Mouse (Mus musculus): ENCODE data around the gene Erich4.
A peak's percentile ranks its signal among the peaks of the same experiment; 100 is the strongest.

The Erich4 gene

DNA sequence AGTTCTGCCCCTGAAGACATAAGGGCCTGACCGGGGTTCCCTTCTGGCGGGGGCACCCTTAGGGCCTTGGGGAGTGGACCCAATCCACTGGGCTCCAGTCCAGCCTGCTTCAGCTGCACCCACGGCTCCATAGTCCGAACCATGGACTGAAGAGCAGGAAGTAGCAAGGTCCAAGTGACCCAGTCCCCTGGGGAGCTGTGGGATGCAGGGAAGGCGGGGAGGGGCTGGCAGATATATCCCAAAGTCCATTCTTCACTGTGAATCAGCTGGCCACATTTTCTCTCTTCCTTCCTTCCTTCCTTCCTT lies at the start of gene Erich4:
TSS of gene Erich4 (minus strand) at position 187 of the 306 bp plus-strand sequence.
- DNase-seq = no peak

DNA sequence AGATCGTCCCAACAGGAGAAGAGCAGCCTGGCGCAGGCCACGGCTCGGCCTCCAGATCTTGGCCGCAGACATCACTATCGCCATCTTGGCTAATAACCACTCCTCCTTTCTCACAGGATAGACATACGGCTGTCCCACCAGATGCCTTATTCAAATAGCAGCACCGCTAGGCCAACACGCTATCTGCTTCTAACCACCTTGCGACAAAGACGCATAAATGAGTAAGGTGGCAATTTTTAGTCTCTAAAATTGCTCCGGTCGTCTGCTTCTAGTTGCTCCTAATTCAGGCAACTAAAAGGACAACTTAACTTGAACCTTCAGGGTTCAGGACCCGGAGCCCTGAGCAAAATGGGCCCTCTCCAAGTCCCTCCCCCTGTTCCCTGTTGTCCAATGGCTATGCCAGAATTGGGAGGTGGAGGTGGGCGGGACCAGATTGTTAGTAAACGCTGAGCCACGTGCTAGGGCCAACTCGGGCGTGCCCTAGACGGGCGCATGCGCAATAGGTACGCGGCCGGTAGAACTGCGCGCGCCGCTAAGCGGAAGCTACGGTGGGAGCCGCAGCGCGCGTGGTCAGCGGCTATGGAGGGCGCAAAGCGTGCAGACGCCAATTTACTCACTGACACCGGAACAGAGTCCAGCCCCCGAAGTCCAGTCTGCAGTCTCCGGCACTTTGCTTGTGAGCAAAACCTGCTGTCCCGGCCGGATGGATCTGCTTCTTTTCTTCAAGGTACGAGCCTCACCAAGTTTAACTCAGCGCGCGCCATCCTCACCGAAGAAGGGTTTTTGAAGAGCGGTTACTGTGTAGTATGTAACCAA lies 43.2 kb upstream of the Erich4 start, which contains the start of the genes Bckdha and Exosc5:
TSS of gene Bckdha (minus strand) at position 325 of the 816 bp plus-strand sequence.
TSS of gene Exosc5 (plus strand) at position 508 of the 816 bp plus-strand sequence.
- peak; percentile 100 for DNase-seq

DNA sequence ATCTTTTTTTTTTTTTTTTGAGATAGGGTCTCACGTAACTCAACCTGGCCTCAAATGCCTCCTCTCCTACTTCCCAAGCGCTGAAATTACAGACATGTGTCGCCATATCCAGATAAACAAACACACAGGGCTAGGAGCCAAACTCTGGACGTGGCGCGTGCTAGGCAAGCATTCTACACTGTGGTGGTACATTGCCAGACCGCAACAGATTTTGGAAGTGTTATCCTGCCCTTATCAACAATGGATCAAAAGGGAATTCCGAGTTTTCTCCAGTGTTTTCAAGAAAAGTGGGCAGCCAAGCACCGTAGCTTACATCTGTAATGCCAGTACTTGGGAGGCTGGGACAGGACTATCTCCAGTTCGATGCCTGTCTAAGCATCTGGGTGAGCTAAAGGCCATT lies 42.1 kb upstream of the Erich4 start:
- DNase-seq = peak; percentile 48 to 63

DNA sequence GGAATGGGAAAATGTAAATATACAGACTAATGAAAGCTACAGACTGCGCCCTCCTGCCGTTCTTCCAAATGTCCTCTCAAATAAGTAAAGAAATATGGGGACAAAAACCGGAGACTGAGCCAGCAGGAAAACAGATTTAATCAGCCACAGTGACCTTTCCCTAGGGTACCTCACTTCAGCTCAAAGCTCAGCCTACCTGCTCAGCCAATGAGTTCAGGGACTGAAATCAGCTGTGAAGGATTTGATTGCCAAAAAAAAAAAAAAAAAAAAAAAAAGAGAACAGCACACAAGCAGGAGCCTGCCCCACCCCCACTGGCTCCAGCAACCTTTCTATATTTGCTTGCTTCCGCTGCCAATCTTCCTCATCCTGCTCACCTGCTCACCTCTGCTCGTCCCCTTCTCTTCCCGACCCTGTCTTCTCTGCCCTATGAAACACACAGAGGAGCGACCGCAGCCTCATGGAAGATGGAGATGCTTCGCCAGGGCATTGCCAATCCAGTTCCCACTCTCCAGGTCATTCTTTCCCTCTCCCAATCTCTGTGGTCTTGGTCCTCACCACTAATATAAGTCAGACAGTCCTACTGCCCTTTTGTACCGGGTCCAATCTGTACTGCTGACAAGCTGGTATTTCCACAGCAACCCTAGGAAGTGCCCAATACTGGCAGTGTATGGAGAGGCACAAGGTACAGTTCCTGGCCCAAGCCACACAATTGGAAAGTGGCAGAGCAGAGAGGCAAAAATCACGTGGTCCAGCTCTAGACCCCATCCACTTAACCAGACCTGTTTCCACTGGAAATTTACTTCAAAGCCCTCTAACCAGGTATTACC lies 40.1 kb upstream of the Erich4 start:
- DNase-seq = peak; percentile 74

DNA sequence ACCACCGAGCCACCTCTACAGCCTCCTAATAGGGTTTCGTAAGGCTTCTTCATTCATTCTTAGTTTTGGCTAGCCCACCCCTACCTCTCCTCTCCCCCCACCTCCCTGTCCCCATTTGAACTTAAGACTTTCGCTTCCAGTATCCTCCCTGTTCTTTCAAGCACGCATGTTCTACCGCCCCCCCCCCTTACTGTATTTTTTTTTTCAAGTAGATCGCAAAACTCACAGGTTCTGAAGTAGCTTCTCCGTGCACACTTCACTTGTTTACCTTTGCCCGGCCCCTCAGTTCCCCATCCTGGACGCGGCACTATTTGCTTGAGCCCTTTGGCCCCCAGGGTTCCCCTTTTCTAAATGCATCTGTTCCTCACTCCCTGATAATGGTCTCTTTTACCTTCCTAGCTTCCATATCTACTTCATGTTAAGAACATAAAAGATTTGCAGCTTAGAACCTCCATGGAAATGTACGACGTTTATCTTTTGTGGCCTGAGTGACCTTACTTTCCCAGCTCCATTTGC lies 36.6 kb upstream of the Erich4 start:
- no peak for DNase-seq

DNA sequence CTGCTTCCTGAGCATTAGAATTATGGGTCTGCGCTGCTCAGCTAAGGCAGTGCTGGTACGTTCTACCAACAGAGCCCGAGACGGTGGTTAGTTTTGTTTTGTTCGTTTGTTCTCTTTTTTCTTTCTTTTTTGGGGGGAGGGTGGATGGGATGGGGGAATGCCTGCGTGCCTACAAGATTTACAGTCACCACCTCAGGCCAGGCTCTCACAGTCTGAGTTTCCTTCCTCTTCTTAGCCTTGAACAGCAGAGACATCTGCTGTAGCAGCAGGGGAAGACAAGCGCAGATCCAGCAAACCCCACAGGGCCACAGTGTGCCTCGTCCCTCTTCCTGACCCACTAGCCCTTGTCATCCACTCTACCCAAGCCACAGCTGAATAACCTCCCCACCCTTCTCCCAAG lies 35.6 kb upstream of the Erich4 start:
- DNase-seq = no peak

DNA sequence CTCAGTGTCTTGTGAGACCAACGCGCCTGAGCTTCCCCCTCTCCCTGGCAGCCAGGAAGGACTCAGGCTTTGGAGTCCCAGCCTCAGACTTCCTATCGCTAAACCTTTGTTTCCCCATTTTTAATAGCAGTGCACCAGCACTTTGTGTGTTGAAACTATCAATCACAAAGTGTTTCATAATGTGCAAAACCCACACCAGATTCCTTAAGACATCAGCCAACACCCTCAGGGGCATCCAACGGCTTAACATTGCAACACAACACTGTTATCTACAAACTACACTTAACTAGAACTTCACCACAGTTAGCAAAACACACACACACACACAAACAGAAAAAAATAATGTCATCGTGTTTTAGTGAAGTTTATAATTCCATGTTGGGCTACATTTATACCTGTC lies 34.1 kb upstream of the Erich4 start:
- no peak for DNase-seq

DNA sequence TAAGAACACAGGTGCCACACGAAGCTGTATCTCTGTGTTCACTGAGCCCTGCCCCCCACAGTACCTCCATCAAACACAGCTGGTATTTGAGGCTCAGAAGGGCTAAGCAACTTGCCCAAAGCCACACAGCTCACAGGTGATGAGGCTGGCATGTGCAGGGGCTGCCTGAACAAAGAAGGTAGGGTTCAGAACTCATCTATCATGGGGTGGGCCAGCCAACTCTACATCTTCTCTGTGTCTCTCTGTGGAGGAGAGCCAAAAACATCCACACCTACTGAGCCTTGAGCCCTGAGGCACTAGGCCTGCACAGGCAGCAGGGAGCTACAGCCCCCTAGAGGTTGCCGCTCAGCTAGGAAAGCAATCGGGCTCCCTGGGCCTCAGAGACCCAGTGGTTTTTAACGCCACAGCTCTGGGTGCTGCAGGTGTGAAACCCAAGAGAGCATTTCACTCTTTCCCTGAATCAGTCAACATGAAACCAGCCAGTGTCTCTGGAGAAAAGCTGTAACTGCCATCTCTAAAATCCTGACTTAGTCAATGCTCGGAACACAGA lies 32.0 kb upstream of the Erich4 start:
- no peak for DNase-seq

DNA sequence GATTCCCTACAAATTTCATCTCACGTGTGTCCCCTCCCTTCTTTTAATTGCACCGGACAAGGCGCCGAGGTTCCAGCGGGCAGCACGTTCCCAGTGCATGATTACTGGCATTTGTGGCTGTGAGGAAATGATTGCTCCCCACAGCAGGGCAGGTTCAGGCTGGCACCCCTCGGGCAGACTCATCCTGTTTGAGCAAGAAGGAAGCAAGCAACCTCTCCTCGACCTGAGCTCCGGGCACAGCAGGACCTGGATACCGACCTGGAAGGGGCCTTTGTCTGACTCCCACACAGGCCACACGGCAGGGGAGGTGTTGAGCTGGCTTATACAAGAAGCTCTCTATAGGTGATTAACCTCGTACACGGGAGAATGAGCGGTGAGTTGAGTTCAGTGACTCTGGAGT lies 29.4 kb upstream of the Erich4 start:
- DNase-seq = peak in 1 of 2 experiments; percentile 25

DNA sequence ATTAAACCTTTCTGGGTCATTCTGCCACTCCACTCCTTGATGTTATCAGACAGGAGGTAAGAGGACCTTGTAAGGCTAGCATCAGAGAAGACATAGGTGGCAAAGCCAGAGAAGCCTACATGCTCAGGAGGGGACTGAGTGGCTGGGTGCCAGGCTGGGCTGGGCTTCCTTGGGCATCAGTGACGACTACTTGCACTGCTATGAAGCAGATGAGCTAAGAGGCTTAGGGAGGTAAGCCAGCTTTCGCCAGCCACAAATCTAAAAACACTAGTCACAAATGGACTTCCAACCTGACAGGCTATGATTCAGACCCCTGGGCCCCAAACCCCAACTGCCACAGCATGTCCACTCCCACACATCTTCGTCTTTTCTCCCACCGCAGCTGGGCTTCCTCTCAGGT lies 28.9 kb upstream of the Erich4 start:
- peak; percentile 70 to 73 for DNase-seq

DNA sequence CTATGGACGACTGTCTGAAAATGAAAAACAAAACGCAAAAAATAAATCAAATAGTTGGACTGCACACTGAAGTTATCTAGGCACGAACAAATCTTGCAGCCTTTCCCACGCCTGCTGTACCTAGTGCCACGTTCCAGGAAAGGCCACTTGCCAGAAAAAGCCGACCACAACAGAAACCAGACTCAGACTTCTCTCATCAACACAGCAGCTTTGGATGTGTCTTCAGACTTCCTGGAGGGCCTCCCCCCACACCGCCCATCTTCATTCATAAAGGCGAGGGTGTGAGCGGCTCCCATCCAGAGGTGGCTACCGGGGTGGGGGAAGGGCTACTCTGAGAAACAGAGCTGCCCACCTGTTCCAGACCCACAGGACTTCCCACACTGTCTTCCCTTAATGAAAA lies 28.4 kb upstream of the Erich4 start:
- peak; percentile 36 to 52 for DNase-seq

DNA sequence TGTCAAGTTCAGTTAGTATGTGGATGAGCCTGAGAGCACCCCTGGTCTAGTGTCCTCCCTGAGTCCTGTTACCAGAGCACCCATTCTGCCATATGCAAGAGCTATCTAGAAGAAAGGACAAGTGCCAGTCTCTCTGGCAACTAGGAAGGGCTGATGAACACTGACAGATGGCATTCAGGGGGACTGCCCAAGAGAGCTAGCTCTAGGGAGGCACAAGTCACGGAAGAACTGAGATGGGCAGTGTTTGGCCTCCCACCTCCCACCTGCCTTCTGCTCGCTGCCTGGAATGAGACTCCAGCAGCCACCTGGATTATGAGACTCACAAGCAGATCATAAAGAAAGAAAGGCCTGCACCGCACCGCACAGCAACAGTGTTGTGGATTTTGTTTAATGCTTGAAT lies 24.1 kb upstream of the Erich4 start:
- peak; percentile 67 to 75 for DNase-seq

DNA sequence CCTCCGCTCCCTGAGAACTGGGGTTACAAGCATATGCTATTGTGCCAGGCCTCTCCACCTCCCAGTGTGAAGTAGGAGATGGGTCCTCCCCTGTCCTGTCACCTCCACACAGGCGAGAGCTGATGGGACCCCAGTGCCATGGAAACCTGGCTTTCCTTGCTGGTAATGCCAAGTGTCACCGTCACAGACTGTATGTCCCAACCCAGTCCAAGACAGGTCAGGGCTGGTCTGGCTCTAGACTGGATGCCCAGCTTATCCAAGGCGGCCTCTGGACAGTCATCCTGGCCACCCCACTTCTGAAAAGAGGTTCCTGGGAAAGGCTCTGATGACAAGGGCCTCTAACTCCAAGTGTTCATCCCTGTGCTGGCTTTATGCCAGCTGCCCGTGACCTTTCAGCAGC lies 21.4 kb upstream of the Erich4 start:
- no peak for DNase-seq

DNA sequence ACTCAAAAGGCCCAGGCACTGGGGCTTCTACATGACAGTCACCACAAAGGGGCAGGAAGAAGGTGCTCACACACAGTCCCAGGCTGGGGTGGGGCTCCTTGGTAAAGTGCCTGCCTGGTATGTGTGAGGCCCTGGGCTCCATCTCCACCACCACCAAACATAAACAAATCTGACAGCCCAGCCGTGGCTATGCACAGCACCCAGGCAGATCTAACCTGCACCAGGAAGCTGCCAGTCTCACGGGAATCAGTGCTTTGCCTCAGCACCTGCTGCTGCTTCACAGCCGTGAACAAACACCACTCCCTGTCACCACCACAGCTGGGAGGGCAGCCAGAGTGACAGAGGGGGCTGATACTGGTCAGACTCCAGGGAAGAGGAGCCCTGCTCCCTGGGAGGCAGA lies 20.7 kb upstream of the Erich4 start:
- peak in 1 of 2 experiments; percentile 39 for DNase-seq

DNA sequence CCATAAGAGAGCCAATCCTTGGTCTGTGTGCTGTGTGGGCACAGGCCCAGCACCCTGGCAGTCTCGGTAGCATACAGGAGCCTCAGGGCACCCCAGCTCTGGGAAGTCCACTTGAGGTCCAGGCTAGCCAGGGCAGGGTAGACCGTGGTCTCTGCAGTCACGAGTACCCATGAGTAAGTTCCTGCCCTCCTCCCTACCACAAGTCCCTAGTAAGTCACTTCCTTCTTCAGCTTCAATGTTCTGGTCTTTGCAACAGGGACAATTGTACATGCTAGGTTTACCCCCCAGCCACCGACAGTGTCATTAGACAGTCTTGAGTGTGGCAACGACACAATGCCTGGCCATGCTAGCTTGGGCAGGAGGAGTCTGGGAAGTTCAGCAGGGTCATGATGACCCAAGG lies 17.0 kb upstream of the Erich4 start:
- no peak for DNase-seq

DNA sequence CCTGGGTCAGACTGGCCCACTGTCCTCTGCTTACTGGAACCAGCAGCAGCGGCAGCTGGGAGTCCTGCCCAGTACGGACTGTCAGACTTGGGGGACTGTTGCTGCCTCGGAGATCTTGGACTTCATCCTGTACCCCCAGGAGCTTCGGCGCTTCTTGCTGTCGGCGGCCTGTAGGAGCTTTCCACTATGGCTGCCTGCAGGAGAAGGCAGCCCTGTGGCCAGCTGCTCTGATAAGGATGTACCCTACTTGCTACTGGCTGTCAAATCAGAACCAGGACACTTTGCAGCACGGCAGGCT lies 12.6 kb upstream of the Erich4 start:
- DNase-seq = peak in 1 of 2 experiments; percentile 43

DNA sequence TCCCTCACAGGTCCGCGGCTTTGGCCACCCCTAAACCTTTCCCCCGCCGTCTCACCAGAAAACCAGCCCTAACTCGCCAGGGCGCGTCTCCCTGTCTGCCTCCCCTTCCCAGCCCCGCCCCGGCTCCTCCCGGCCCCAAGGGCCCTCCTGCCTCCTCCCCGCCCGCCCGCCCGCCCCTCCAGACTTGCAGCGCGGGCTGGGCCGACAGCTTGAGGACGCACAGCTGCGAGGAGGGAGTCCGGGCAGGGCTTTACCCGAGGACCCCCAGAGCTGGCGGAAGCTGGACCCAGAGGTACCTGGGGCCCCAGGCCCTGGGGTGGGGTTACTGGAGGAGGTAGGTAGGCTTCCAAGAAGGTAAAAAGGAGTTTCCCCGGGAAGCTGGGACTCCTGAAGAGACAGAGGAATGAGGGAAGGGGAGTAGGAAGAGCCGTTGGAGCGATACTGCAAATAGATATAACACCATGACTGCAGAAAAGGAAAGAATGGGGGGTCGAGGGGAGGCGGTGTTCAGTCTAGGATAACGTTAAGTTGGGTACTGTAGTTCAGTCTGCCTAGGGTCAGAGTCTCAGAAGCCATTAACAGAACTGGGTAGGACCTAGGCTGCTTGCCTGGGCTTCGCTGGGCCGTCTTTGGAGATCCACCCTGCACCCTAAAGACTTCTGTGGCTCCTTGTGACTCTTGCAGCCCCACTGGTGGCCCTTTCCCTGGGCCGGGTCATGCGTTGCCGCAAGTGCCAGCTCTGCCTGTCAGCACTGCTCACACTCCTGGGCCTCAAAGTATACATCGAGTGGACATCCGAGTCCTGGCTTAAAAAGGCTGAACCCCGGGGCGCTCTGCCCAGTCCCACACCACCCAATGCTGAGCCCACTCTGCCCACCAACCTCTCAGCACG lies 12.0 kb upstream of the Erich4 start:
- peak; percentile 48 to 58 for DNase-seq

DNA sequence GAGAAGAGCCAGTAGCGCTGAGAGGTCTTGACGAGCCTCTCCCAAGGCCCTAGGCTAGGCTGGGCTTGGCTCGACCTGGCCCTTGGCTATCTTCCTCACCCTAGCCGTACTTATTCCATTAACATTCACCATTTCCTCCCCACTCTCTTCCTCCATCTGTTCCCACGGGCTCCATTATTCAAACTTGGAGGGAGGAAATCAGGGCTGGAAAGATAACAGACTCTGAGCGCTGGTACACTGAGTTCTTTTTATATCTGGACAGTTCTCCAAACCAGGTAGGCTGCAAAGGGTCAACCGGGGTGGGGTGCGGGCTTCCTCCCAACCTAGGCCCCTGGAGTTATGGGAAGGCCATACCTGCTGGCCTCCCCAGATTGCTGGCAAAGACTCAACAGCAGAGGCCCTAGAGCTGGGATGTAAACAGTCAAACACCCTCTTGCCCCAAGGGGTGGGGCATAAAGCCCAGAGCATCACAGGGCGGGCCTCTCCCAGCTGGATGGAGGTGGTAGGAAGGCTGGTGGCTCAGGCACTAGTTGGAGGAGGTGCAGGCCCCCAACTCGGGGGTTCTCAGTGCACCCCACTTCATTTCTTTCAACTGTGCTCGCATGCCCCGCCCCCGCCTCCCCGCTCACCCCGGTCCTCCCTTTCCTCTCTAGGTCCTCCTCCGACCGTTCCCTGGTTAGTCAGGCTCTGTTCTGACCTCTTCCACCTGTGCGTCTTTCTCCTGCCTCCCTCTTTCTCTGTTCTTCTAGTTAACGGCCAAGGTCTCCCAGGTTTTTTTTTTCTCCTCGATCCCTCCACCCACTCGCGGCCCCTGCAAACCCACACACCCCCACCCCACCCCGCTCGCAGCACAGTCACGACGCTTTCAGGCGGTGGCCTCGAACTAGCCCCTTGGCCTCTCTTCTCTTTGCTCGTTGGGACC lies 11.1 kb upstream of the Erich4 start, which contains the start of gene B3gnt8:
TSS of gene B3gnt8 (plus strand) at position 146 of the 922 bp plus-strand sequence.
- peak; percentile 64 to 67 for DNase-seq

DNA sequence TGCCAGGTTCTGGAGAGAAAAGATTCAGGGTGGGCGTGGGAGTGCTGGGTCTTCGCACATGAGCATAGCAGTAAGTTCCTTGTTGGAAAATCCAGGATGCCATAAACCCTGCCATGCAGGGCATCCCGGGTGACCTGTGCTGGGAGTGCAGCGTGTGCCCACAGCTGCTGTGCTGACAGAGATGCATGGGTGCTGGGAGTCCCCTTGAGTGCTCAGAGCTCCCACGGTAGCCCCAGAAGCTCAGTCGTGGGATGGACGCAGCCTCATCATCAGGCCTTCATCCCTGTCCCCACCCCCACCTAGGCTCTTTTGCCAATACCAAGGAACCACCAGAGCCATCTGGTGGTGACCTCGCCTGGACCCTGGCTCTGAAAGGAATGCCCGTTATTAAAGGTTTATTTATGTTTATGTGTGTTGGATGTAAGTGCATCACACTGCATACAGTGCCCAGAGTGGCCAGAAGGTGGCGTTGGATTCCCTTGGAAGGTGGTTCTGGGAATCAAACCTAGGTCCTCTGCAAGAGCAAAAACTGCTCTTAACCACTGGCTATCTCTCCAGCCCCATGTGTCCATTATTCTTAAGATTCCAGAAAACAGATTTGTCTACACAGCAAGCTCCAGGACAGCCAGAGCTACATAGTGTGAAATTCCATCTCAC lies 10.0 kb upstream of the Erich4 start:
- DNase-seq = peak; percentile 70 to 81

DNA sequence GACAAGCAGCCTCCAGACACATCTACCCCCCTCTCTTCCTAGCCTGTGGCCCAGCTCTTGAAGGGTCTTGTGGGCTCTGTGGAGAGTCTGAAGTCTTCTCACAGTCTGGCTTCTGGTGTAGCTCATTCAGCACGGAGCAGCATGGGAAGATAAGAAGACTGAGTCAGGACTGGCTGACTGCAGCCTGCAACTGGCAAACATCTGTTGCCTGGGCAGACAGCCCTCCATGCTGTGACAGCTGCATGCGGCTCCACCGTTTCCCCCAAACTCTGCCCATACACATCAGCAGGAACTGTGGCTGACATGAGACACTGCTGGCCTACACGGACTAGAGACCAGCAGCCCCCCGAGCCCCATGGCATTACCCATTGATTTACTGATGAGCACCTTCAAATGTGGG lies 9.2 kb upstream of the Erich4 start:
- no peak for DNase-seq

DNA sequence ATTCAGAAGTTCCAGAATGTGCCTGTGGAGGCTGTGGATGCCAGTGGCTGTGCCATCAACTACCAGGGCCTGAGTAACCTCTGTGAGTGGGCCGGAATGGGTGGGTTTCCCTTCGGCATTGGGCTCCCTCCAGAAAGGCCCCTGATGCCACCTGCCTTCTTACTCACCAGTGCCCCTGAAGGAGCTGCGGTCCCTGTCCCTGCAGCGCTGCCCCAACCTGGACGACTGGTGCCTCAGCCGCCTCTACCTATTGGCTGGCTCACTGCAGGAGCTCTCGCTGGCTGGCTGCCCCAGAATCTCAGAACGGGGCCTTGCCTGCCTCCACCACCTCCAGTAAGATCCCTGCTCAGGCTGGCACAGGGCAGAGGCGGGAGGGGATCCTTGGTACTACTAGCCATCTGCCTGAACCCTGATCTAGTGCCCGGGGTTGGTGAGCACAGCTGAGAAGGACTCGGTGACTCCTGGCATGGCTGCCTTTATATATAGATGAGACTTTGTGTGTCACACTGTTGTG lies 8.2 kb upstream of the Erich4 start:
- DNase-seq = peak; percentile 66 to 73

Measured in cerebellum, postnatal 10 days (tissue).